ENCODE assay signal across 8 mouse cellular contexts in genomic region chr10:83533910-83534283, GRCm38 (mm10). TPM values are rescaled to one million over a fixed set of nuclear protein-coding genes. Genes with fewer than 3 reads are reported as not detected.
A peak's percentile ranks its signal among the peaks of the same experiment; 100 is the strongest.
DNase-seq lines count a peak whose midpoint lies in the region; ATAC-seq and TF ChIP-seq lines count a peak whose summit lies in the region.

Gene Aldh1l2 (minus strand): TSS chr10:83534140.

- H3K9ac ChIP-seq in kidney, embryonic 14.5 days (ENCODE audit: low read depth, low read length): peak within 1 kb of the TSS; percentile 55
- peak within 1 kb of the TSS; percentile 85 for H3K9ac ChIP-seq in midbrain, postnatal 0 days (replicated peaks; ENCODE audit: low read length, poor library complexity, severe bottlenecking)
- peak within 1 kb of the TSS; percentile 25; the same call in 1 of the 2 replicates for H3K9ac ChIP-seq in stomach, embryonic 14.5 days (replicated peaks; ENCODE audit: low read depth, low read length)

- H3K36me3 ChIP-seq in heart, embryonic 10.5 days: 0 out of 2 replicates have a peak, but pooled peaks cover 2% of the 10 kb centered on the region
- no peaks in the 10 kb centered on the region for H3K36me3 ChIP-seq in kidney, embryonic 14.5 days (ENCODE audit: control insufficient read depth, insufficient read depth, low read length)
- no peaks in the 10 kb centered on the region for H3K36me3 ChIP-seq in midbrain, postnatal 0 days (ENCODE audit: insufficient read depth, low read length)
- H3K36me3 ChIP-seq in stomach, embryonic 14.5 days (ENCODE audit: control insufficient read depth, insufficient read depth, low read length): no peaks in the 10 kb centered on the region

- TF ChIP-seq CTCF in embryonic fibroblast, embryonic 13.5 days (IDR thresholded peaks at IDR 0.05; ENCODE audit: borderline replicate concordance, insufficient read depth, low read length): no peak
- no peak for TF ChIP-seq CTCF in midbrain, postnatal 0 days (IDR thresholded peaks at IDR 0.05)

- peak within 1 kb of the TSS; percentile 68 for H3K4me3 ChIP-seq in embryonic fibroblast, embryonic 13.5 days (ENCODE audit: insufficient read depth, low read length)
- peak within 1 kb of the TSS; percentile 79 for H3K4me3 ChIP-seq in heart, embryonic 10.5 days
- peak within 1 kb of the TSS; percentile 44 for H3K4me3 ChIP-seq in kidney, embryonic 14.5 days (ENCODE audit: low read length)
- peak within 1 kb of the TSS; percentile 59 for H3K4me3 ChIP-seq in midbrain, postnatal 0 days (ENCODE audit: low read depth, low read length)
- H3K4me3 ChIP-seq in stomach, embryonic 14.5 days (ENCODE audit: low read depth, low read length): peak within 1 kb of the TSS; percentile 33

- peak within 1 kb of the TSS; percentile 59 for H3K27ac ChIP-seq in embryonic fibroblast, embryonic 13.5 days (ENCODE audit: insufficient read depth, low read length)
- H3K27ac ChIP-seq in heart, embryonic 10.5 days: peak within 1 kb of the TSS; percentile 76
- no peak within 1 kb of the TSS for H3K27ac ChIP-seq in kidney, embryonic 14.5 days (ENCODE audit: low read depth, low read length)
- peak within 1 kb of the TSS; percentile 77 for H3K27ac ChIP-seq in midbrain, postnatal 0 days (ENCODE audit: low read depth, low read length)
- no peak within 1 kb of the TSS for H3K27ac ChIP-seq in stomach, embryonic 14.5 days (ENCODE audit: low read length)

- peaks cover 6% of the 10 kb centered on the region; the same call in 1 of the 2 replicates for H3K27me3 ChIP-seq in heart, embryonic 10.5 days (ENCODE audit: insufficient read depth, poor library complexity, severe bottlenecking)
- peaks cover 8% of the 10 kb centered on the region; the same call in 1 of the 2 replicates for H3K27me3 ChIP-seq in kidney, embryonic 14.5 days (ENCODE audit: control insufficient read depth, insufficient read depth, low read length)
- H3K27me3 ChIP-seq in midbrain, postnatal 0 days (ENCODE audit: insufficient read depth, low read length): no peaks in the 10 kb centered on the region
- no peaks in the 10 kb centered on the region for H3K27me3 ChIP-seq in stomach, embryonic 14.5 days (ENCODE audit: control insufficient read depth, insufficient read depth, low read length)

- peak; percentile 82 for TF ChIP-seq POLR2A in embryonic fibroblast, embryonic 13.5 days (IDR thresholded peaks at IDR 0.05; ENCODE audit: low read depth, low read length)

- WGBS in heart, embryonic 10.5 days: under 1% methylated on average over 21 of the region's 21 CpGs
- WGBS in kidney, embryonic 14.5 days: 0% methylated on average over 21 of the region's 21 CpGs
- under 1% methylated on average over 19 of the region's 21 CpGs for WGBS in midbrain, postnatal 0 days
- under 1% methylated on average over 21 of the region's 21 CpGs for WGBS in stomach, embryonic 14.5 days

- no peaks in the 10 kb centered on the region for H3K4me1 ChIP-seq in embryonic fibroblast, embryonic 13.5 days (ENCODE audit: control insufficient read depth, insufficient read depth, low read length)
- H3K4me1 ChIP-seq in heart, embryonic 10.5 days: peaks cover 7% of the 10 kb centered on the region
- H3K4me1 ChIP-seq in kidney, embryonic 14.5 days (ENCODE audit: control insufficient read depth, insufficient read depth, low read length): no peaks in the 10 kb centered on the region; the same call in 1 of the 2 replicates
- H3K4me1 ChIP-seq in midbrain, postnatal 0 days (ENCODE audit: insufficient read depth, low read length): no peaks in the 10 kb centered on the region
- H3K4me1 ChIP-seq in stomach, embryonic 14.5 days (ENCODE audit: control insufficient read depth, insufficient read depth, low read length): no peaks in the 10 kb centered on the region

- ATAC-seq in kidney, embryonic 14.5 days (ENCODE audit: low FRiP score, low TSS enrichment): peak; percentile 97
- ATAC-seq in midbrain, postnatal 0 days (ENCODE audit: low FRiP score): peak; percentile 92
- peak; percentile 94 for ATAC-seq in stomach, embryonic 14.5 days (ENCODE audit: insufficient number of reproducible peaks, insufficient read depth, low FRiP score, low read depth)

- peak; percentile 88 for DNase-seq in 3T3-L1 (ENCODE audit: low read depth, low spot score)
- peak; percentile 19 to 26 for DNase-seq in adrenal gland, postnatal 4 days (ENCODE audit: low spot score in 2 of 2)
- DNase-seq in heart, embryonic 10.5 days (ENCODE audit: low spot score): peak; percentile 91
- DNase-seq in liver: peak; percentile 78
- peak; percentile 82 for DNase-seq in midbrain, postnatal 0 days (ENCODE audit: low spot score)

- peak within 1 kb of the TSS; percentile 96 for H3K4me2 ChIP-seq in kidney, embryonic 14.5 days (replicated peaks; ENCODE audit: low read depth, low read length)
- peak within 1 kb of the TSS; percentile 78 for H3K4me2 ChIP-seq in midbrain, postnatal 0 days (ENCODE audit: low read depth, low read length, poor library complexity, severe bottlenecking)
- peak within 1 kb of the TSS; percentile 94 for H3K4me2 ChIP-seq in stomach, embryonic 14.5 days (replicated peaks; ENCODE audit: low read depth, low read length)

- H3K9me3 ChIP-seq in heart, embryonic 10.5 days: no peaks in the 10 kb centered on the region
- no peaks in the 10 kb centered on the region for H3K9me3 ChIP-seq in kidney, embryonic 14.5 days (ENCODE audit: control insufficient read depth, low read length)
- no peaks in the 10 kb centered on the region for H3K9me3 ChIP-seq in midbrain, postnatal 0 days (ENCODE audit: low read length)
- no peaks in the 10 kb centered on the region for H3K9me3 ChIP-seq in stomach, embryonic 14.5 days (ENCODE audit: control insufficient read depth, low read depth, low read length)

RNA-seq across cellular contexts. Expression of gene Aldh1l2, which starts in this region (rescaled TPM):
- total RNA-seq in adrenal gland, postnatal 4 days (2021): 1 to 10 TPM; 2.3 to 3.9 TPM
- polyA plus RNA-seq in embryonic fibroblast, embryonic 13.5 days (2011; ENCODE audit: insufficient read length, low read depth, missing spikeins): 59.1 and 113 TPM in 2 replicates
- 3.7 and 8.6 TPM in 2 replicates for polyA plus RNA-seq in heart, embryonic 10.5 days (2016; fragmentation: Nextera tagmentation; extraction: Ambion mirVana)
- polyA plus RNA-seq in kidney, embryonic 14.5 days (2014; fragmentation: Nextera tagmentation; extraction: Ambion mirVana): 0.74 and 0.76 TPM in 2 replicates
- 21.5 and 27.4 TPM in 2 replicates for total RNA-seq in midbrain, postnatal 0 days (2014; rRNA removed)
- polyA plus RNA-seq in midbrain, postnatal 0 days (2015; fragmentation: Nextera tagmentation; extraction: Ambion mirVana): 8.7 and 10.8 TPM in 2 replicates
- polyA plus RNA-seq in stomach, embryonic 14.5 days (2014; fragmentation: Nextera tagmentation; extraction: Ambion mirVana): 2.2 and 2.3 TPM in 2 replicates

Comparison
In these comparisons a context has a peak if more than half of its experiments do, and no peak if none do; other contexts are left out.
1. Peak in ATAC-seq, H3K4me3 ChIP-seq, H3K9ac ChIP-seq and H3K4me2 ChIP-seq in kidney, embryonic 14.5 days; RNA of the gene not detected or under 1 TPM.
2. DNase-seq: peak in every context shown above with its lines; median percentile 91 in heart, embryonic 10.5 days; 88 in 3T3-L1; 82 in midbrain, postnatal 0 days; 78 in liver; 22 in adrenal gland, postnatal 4 days.
3. H3K27ac ChIP-seq: peak in embryonic fibroblast, embryonic 13.5 days (single experiment), heart, embryonic 10.5 days (single experiment) and midbrain, postnatal 0 days (single experiment); none in kidney, embryonic 14.5 days (single experiment) and stomach, embryonic 14.5 days (single experiment).
4. H3K9ac ChIP-seq: peak in every context shown above with its lines; median percentile 85 in midbrain, postnatal 0 days; 55 in kidney, embryonic 14.5 days; 25 in stomach, embryonic 14.5 days.
5. Peak in every context shown above with its lines, with median percentiles within 50 percentile points of each other: H3K4me3 ChIP-seq, ATAC-seq and H3K4me2 ChIP-seq.